Mouse (Mus musculus): ENCODE measurements around the gene Tspan17. TPM values are rescaled to one million over a fixed set of nuclear protein-coding genes. Genes with fewer than 3 reads are reported as not detected.

Gene Tspan17
- total RNA-seq, 2 experiments from 2014 or later, result 31.8 to 36.3 TPM

- peak; percentile 19 for DNase-seq
These were observed 16.1 kb downstream of the Tspan17 start for GRCm38 (mm10) chr13:54805134-54805838.

GRCm38 (mm10) chr13:54806434-54806976 is 17.3 kb downstream of the Tspan17 start:
- DNase-seq, result no peak

GRCm38 (mm10) chr13:54808067-54808466 is 18.9 kb downstream of the Tspan17 start:
- no peak for DNase-seq

GRCm38 (mm10) chr13:54811476-54811875 is 22.3 kb downstream of the Tspan17 start:
- no peak for DNase-seq

GRCm38 (mm10) chr13:54813381-54813780 is 24.2 kb downstream of the Tspan17 start:
- no peak for DNase-seq

- no peak for DNase-seq
These were observed 29.4 kb downstream of the Tspan17 start for GRCm38 (mm10) chr13:54818399-54819254.

GRCm38 (mm10) chr13:54821106-54821505 is 31.9 kb downstream of the Tspan17 start:
- DNase-seq, result no peak

GRCm38 (mm10) chr13:54821931-54822330 is 32.8 kb downstream of the Tspan17 start:
- DNase-seq, result no peak

GRCm38 (mm10) chr13:54824111-54824931 is 35.1 kb downstream of the Tspan17 start:
- peak; percentile 33 for DNase-seq

GRCm38 (mm10) chr13:54827992-54828391 is 38.8 kb downstream of the Tspan17 start:
- DNase-seq, result no peak

- peak; percentile 49 for DNase-seq
These were observed 39.3 kb downstream of the Tspan17 start for GRCm38 (mm10) chr13:54828508-54828907.

GRCm38 (mm10) chr13:54829450-54829849 is 40.3 kb downstream of the Tspan17 start:
- DNase-seq, result no peak

GRCm38 (mm10) chr13:54836351-54837030 is 47.3 kb downstream of the Tspan17 start:
- no peak for DNase-seq

GRCm38 (mm10) chr13:54837061-54837460 is 47.9 kb downstream of the Tspan17 start:
- no peak for DNase-seq

GRCm38 (mm10) chr13:54837471-54837889 is 48.3 kb downstream of the Tspan17 start:
- no peak for DNase-seq

GRCm38 (mm10) chr13:54838540-54838939 is 49.4 kb downstream of the Tspan17 start:
- DNase-seq, result no peak

GRCm38 (mm10) chr13:54839211-54839610 is 50.0 kb downstream of the Tspan17 start:
- DNase-seq, result no peak

GRCm38 (mm10) chr13:54844579-54844978 is 55.4 kb downstream of the Tspan17 start:
- DNase-seq, result no peak
